Mouse (Mus musculus): Measurements from ENCODE around the gene Zfp697. TPM values are rescaled to one million over a fixed set of nuclear protein-coding genes. Genes with fewer than 3 reads are reported as not detected.
"Not testable (repeated sequence)": the region's sequence is repeated elsewhere in the genome, so short reads cannot be mapped to it uniquely, and the experiment has no call there.

Gene Zfp697
- total RNA-seq, 2 experiments from 2014 or later = 5.9 to 6.9 TPM

DNA sequence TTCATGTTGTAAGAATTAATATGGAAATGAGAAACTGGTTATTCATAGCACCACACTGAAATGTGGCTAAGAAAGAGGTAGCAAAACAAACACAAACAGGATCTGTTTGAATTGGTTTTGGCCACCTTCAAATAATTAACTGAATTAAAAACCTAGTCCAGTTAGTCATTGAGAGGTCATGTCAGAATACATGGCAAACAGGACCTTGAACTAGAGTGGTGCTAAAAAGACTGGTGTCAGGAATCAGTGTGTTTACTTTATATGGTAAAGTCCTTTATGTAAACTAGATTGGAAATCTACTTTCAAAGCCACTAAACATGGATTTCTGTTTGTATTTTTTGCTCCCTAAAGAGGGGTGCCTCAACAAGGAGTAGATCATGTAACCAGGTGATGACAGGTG lies 89.2 kb downstream of the Zfp697 start:
- DNase-seq; intact Hi-C loops (cut with DNase I): not testable (repeated sequence)

- intact Hi-C loops (cut with DNase I); DNase-seq: not testable (repeated sequence)
These were observed 111.9 kb downstream of the Zfp697 start for GRCm38 (mm10) chr3:98494184-98494583.

DNA sequence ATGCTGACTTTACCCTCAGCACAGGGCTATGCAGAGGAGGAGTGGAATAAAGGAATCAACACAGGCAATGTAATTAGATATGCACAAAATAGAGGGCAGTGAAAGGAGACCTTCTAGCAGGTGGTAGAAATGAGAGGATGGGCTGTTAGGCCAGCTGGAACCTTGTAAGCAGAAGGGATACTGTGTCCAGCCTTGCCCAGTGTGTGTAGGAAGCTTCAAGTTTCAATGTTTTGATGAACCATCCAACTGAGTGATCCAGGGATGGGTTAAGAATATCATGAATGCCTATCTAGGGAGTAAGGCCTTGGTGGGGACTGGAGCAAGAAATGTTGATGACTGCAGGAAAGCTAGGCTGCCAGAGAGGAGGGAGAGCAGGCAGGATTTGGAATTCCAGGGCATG lies 112.8 kb downstream of the Zfp697 start:
- DNase-seq; intact Hi-C loops (cut with DNase I): not testable (repeated sequence)

- DNase-seq; intact Hi-C loops (cut with DNase I): not testable (repeated sequence)
These were observed 114.5 kb downstream of the Zfp697 start for GRCm38 (mm10) chr3:98496762-98497161.

- intact Hi-C loops (cut with DNase I); DNase-seq: not testable (repeated sequence)
These were observed 115.1 kb downstream of the Zfp697 start for GRCm38 (mm10) chr3:98497401-98497800.

- DNase-seq; intact Hi-C loops (cut with DNase I): not testable (repeated sequence)
These were observed 125.0 kb downstream of the Zfp697 start for GRCm38 (mm10) chr3:98507229-98507628.

DNA sequence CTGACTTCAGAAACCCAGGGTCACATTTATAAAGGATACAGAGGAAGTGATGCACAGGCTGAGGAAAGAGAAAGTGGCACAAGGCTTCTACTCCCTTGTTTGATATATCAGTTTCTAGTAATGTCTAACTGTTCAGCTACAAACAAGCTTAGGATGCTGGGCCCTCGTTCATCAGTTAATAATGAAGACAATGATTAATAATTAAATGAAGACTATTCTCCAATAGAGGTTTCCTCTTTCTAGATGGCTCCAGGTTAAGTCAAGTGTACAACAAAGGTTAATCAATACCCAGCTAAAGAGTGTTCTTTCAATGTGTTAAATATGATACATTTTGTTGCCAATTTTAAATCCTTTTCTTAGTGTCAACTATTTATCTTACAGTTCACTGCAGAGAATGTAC lies 128.2 kb downstream of the Zfp697 start, which contains the start of gene Hsd3b4:
Gene Hsd3b4, minus strand, starts transcription at position 101 of the 400 bp plus-strand sequence.
- DNase-seq; intact Hi-C loops (cut with DNase I): not testable (repeated sequence)

DNA sequence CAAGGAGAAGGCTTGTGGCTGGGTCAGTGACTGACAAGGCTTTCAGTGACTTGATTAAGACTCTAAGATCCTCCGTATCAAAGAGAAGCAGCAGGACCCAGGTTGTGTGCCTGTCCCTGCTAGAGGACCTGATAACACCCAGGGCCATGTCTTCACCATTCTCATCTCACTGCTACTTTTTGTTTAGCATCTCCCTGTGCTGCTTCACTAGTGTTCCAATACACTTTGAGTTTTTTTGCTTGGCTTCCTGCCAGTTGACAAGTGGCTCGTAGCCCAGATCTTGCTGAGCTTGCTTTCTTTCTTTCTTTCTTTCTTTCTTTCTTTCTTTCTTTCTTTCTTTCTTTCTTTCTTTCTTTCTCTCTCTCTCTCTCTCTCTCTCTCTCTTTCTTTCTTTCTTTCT lies 140.5 kb downstream of the Zfp697 start:
- intact Hi-C loops (cut with DNase I); DNase-seq: not testable (repeated sequence)

DNA sequence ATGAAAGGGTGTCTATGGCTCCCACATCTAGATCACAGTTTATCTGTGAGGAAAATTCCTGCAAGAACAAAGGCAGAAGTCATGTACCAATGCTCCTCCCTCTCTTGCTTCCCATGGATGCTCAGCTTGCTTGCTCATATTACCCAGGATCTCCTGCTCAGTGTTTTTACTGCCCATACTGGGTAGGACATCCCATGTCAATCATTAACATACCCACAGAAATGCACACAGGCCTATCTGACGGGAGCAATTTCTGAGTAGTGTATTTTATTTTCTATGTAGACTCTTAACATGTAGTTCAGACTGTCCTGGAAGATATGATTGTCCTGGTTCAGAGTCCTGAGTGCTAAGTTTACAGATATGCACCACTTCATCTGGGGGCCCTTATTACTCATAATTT lies 142.3 kb downstream of the Zfp697 start:
- DNase-seq; intact Hi-C loops (cut with DNase I): not testable (repeated sequence)

DNA sequence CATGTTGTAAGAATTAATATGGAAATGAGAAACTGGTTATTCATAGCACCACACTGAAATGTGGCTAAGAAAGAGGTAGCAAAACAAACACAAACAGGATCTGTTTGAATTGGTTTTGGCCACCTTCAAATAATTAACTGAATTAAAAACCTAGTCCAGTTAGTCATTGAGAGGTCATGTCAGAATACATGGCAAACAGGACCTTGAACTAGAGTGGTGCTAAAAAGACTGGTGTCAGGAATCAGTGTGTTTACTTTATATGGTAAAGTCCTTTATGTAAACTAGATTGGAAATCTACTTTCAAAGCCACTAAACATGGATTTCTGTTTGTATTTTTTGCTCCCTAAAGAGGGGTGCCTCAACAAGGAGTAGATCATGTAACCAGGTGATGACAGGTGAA lies 142.7 kb downstream of the Zfp697 start:
- DNase-seq; intact Hi-C loops (cut with DNase I): not testable (repeated sequence)

GRCm38 (mm10) chr3:98547641-98548040 lies 165.4 kb downstream of the Zfp697 start:
- intact Hi-C loops (cut with DNase I); DNase-seq: not testable (repeated sequence)

DNA sequence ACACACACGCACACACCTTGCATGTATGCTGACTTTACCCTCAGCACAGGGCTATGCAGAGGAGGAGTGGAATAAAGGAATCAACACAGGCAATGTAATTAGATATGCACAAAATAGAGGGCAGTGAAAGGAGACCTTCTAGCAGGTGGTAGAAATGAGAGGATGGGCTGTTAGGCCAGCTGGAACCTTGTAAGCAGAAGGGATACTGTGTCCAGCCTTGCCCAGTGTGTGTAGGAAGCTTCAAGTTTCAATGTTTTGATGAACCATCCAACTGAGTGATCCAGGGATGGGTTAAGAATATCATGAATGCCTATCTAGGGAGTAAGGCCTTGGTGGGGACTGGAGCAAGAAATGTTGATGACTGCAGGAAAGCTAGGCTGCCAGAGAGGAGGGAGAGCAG lies 166.2 kb downstream of the Zfp697 start:
- DNase-seq; intact Hi-C loops (cut with DNase I): not testable (repeated sequence)

DNA sequence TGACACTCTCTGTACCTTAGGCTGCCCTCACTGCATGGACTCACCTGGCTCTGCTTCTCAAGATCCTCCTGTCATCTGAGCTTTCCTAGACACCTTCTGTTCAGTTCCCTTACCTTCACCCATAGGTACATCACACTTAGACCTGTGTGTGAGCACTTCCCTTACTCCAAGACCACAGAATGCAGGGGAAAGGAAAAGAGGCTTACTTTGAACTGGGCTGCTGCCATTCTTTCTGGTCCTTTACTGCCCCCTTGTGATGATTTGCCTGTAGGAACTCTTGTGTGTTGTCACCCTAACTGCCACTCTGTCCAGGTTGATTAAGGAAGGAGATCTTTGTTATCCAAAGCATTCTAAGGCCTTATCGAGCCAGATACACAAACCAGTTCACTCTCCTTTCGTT lies 168.0 kb downstream of the Zfp697 start:
- intact Hi-C loops (cut with DNase I); DNase-seq: not testable (repeated sequence)

- intact Hi-C loops (cut with DNase I); DNase-seq: not testable (repeated sequence)
These were observed 168.6 kb downstream of the Zfp697 start for GRCm38 (mm10) chr3:98550832-98551231.

- intact Hi-C loops (cut with DNase I); DNase-seq: not testable (repeated sequence)
These were observed 178.4 kb downstream of the Zfp697 start for GRCm38 (mm10) chr3:98560711-98561110.

- intact Hi-C loops (cut with DNase I); DNase-seq: not testable (repeated sequence)
These were observed 181.6 kb downstream of the Zfp697 start for GRCm38 (mm10) chr3:98563831-98564230.

DNA sequence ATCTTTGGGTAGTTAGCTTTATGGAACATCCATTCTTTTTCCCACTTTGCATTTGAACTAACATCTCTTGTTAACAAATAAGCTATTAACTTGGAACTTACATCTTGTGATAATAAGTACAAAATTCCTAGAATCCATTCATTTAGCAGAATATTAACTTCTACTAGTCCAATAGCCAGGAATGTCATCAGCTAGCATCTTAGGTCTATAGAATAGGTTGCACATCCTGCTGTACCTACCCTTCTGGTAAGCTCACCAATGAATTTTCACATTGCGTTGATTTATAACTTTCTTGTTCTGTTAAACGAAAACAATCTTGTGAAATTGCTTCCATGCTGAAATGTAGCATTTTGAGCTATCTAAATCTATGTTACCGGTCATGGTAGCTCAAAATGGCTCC lies 182.6 kb downstream of the Zfp697 start:
- intact Hi-C loops (cut with DNase I); DNase-seq: not testable (repeated sequence)

- intact Hi-C loops (cut with DNase I); DNase-seq: not testable (repeated sequence)
These were observed 185.5 kb downstream of the Zfp697 start for GRCm38 (mm10) chr3:98567717-98568116.

GRCm38 (mm10) chr3:98581024-98581423 lies 198.8 kb downstream of the Zfp697 start:
- intact Hi-C loops (cut with DNase I); DNase-seq: not testable (repeated sequence)

DNA sequence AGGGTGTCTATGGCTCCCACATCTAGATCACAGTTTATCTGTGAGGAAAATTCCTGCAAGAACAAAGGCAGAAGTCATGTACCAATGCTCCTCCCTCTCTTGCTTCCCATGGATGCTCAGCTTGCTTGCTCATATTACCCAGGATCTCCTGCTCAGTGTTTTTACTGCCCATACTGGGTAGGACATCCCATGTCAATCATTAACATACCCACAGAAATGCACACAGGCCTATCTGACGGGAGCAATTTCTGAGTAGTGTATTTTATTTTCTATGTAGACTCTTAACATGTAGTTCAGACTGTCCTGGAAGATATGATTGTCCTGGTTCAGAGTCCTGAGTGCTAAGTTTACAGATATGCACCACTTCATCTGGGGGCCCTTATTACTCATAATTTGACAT lies 199.9 kb downstream of the Zfp697 start:
- DNase-seq; intact Hi-C loops (cut with DNase I): not testable (repeated sequence)

DNA sequence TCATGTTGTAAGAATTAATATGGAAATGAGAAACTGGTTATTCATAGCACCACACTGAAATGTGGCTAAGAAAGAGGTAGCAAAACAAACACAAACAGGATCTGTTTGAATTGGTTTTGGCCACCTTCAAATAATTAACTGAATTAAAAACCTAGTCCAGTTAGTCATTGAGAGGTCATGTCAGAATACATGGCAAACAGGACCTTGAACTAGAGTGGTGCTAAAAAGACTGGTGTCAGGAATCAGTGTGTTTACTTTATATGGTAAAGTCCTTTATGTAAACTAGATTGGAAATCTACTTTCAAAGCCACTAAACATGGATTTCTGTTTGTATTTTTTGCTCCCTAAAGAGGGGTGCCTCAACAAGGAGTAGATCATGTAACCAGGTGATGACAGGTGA lies 200.4 kb downstream of the Zfp697 start:
- intact Hi-C loops (cut with DNase I); DNase-seq: not testable (repeated sequence)

DNA sequence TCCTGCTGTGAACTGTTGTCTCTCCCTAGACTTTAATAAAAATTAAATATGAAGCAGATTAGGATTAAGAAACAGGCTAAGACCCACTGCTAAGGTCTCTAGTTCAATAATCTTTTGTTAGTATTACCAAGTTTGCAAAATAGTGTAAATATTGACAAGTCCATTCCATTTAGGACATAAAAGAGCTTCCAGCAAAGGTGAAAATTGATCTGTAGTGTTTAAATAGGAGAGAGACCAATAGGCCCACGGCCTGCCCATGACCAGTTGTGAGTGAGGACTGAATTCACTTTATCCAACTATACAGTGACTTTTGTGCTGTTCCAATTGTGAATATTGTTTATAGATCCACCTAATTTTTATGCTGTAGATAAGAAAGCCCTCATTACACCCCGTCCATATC lies 205.5 kb downstream of the Zfp697 start:
- no peak for DNase-seq
- intact Hi-C loops (cut with DNase I) = no loop called here

DNA sequence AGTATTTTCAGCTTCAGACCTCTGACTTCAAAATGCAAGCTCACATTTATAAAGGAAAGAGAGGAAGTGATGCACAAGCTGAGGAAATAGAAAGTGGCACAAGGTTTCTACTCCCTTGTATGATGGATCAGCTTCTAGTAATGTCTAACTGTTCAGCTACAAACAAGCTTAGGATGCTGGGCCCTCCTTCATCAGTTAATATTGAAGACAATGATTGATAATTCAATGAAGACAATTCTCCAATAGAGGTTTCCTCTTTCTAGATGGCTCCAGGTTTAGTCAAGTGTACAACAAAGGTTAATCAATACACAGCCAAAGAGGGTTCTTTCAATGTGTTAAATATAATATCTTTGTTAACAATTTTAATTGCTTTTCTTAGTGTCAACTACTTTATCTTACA lies 206.4 kb downstream of the Zfp697 start, which contains the start of gene Gm10681:
Gene Gm10681, minus strand, starts transcription at position 101 of the 400 bp plus-strand sequence.
- intact Hi-C loops (cut with DNase I) = no loop called here
- no peak for DNase-seq

Measured in heart, postnatal 36 days (tissue).